Mouse (Mus musculus) CH12.LX (cell line): Measurements from ENCODE around the gene Grin1. TPM values are rescaled to one million over a fixed set of nuclear protein-coding genes. Genes with fewer than 3 reads are reported as not detected.

Experiments
- DNase-seq: peaks from one replicate; pipeline ENCODE4 v3.0.0-alpha.2; 2013; ENCODE audit errors: extremely low read depth
- H3K27ac ChIP-seq: 2 replicates; pipeline ENCODE4 v1.5.1; 2012; ENCODE audit warnings: low read depth, mild to moderate bottlenecking, control low read depth, moderate library complexity; ENCODE audit not compliant: insufficient read depth
- H3K27me3 ChIP-seq: replicated peaks from 2 replicates; pipeline ENCODE3; 2012; ENCODE audit warnings: inconsistent platforms
- H3K36me3 ChIP-seq, 2 experiments: replicated peaks in 1 of 2; 2 replicates each; pipeline versions ENCODE3 to v1.6.1; 2012; ENCODE audit warnings: inconsistent platforms in 1 of 2, low read length in 1 of 2, mild to moderate bottlenecking in 1 of 2, mixed read lengths in 1 of 2, moderate library complexity in 1 of 2; ENCODE audit not compliant: control insufficient read depth in 1 of 2, insufficient read depth in 1 of 2
- H3K4me1 ChIP-seq, 2 experiments: 2 replicates each; pipeline ENCODE4 v1.6.1; 2012; ENCODE audit warnings: inconsistent platforms in 1 of 2, moderate library complexity in 1 of 2; ENCODE audit not compliant: insufficient read depth in 2 of 2, control insufficient read depth in 1 of 2
- H3K4me2 ChIP-seq: 2 replicates; pipeline ENCODE4 v1.6.1; 2012; ENCODE audit warnings: low read depth, mild to moderate bottlenecking, control low read depth; ENCODE audit not compliant: poor library complexity, insufficient read depth, severe bottlenecking
- H3K4me3 ChIP-seq, 3 experiments: fragments of 150-350 bp in 1 of 3; sonication (generic) in 1 of 3; replicated peaks in 1 of 3; 2 replicates each; pipeline versions ENCODE3 to v1.5.1; 2011 to 2012; ENCODE audit warnings: low read depth in 2 of 3, low read length in 2 of 3, mild to moderate bottlenecking in 2 of 3, moderate library complexity in 2 of 3, control low read depth in 1 of 3, improper control_type of control experiment in 1 of 3, inconsistent platforms in 1 of 3, mixed read lengths in 1 of 3; ENCODE audit not compliant: poor library complexity in 1 of 3
- H3K79me2 ChIP-seq: replicated peaks from 2 replicates; pipeline ENCODE4 v1.6.1; 2012; ENCODE audit warnings: mild to moderate bottlenecking, moderate library complexity; ENCODE audit not compliant: control insufficient read depth, poor library complexity, insufficient read depth, severe bottlenecking; ENCODE audit errors: extremely low read depth
- H3K9ac ChIP-seq: 2 replicates; pipeline ENCODE4 v1.6.1; 2012; ENCODE audit warnings: low read depth, mild to moderate bottlenecking, control low read depth, moderate library complexity; ENCODE audit not compliant: insufficient read depth
- H3K9me3 ChIP-seq: replicated peaks from 2 replicates; pipeline ENCODE3; 2012; ENCODE audit warnings: low read length, inconsistent platforms, mixed read lengths
- CHD1 ChIP-seq: IDR thresholded peaks from 2 replicates; pipeline ENCODE4 v1.6.1; 2012; ENCODE audit warnings: low read depth, low read length, improper control_type of control experiment, inconsistent platforms
- CHD2 ChIP-seq: IDR thresholded peaks from 2 replicates; pipeline ENCODE4 v1.6.1; 2011; ENCODE audit warnings: low read length, improper control_type of control experiment
- CTCF ChIP-seq, 2 experiments: IDR thresholded peaks in 1 of 2; conservative IDR thresholded peaks in 1 of 2; 2 replicates each; pipeline ENCODE4 v1.5.1; 2011 to 2012; ENCODE audit warnings: low read depth in 2 of 2, low read length in 2 of 2, improper control_type of control experiment in 1 of 2, inconsistent platforms in 1 of 2, mild to moderate bottlenecking in 1 of 2, moderate library complexity in 1 of 2
- E2F4 ChIP-seq: IDR thresholded peaks from 2 replicates; pipeline ENCODE4 v1.6.1; 2011; ENCODE audit warnings: low read depth, low read length, improper control_type of control experiment; ENCODE audit not compliant: insufficient replicate concordance
- ELF1 ChIP-seq: IDR thresholded peaks from 2 replicates; pipeline ENCODE4 v1.6.1; 2014; ENCODE audit warnings: low read depth, mild to moderate bottlenecking, inconsistent platforms, low read length, improper control_type of control experiment
- GABPA ChIP-seq: IDR thresholded peaks from 2 replicates; pipeline ENCODE4 v1.6.1; 2012; ENCODE audit warnings: low read depth, low read length, improper control_type of control experiment, inconsistent platforms; ENCODE audit not compliant: insufficient replicate concordance
- HCFC1 ChIP-seq: IDR thresholded peaks from 2 replicates; pipeline ENCODE4 v1.6.1; 2012; ENCODE audit warnings: low read depth, mild to moderate bottlenecking, inconsistent platforms, low read length, improper control_type of control experiment
- IRF4 ChIP-seq: IDR thresholded peaks from 2 replicates; pipeline ENCODE4 v1.6.1; 2014; ENCODE audit warnings: low read depth, mild to moderate bottlenecking, inconsistent platforms, low read length, improper control_type of control experiment
- JUN ChIP-seq: IDR thresholded peaks from 2 replicates; pipeline ENCODE4 v1.6.1; 2011; ENCODE audit warnings: low read depth, mild to moderate bottlenecking, low read length, improper control_type of control experiment, moderate library complexity; ENCODE audit not compliant: insufficient read depth
- KAT2A ChIP-seq: IDR thresholded peaks from 2 replicates; pipeline ENCODE4 v1.6.1; 2012; ENCODE audit warnings: low read length, improper control_type of control experiment, inconsistent platforms; ENCODE audit not compliant: insufficient replicate concordance
- MAFK ChIP-seq: IDR thresholded peaks from 2 replicates; pipeline ENCODE4 v1.6.1; 2011; ENCODE audit warnings: low read length, improper control_type of control experiment; ENCODE audit not compliant: insufficient replicate concordance
- MAX ChIP-seq: IDR thresholded peaks from 2 replicates; pipeline ENCODE4 v1.6.1; 2011; ENCODE audit warnings: low read length, improper control_type of control experiment
- MEF2A ChIP-seq: IDR thresholded peaks from 2 replicates; pipeline ENCODE4 v1.6.1; 2014; ENCODE audit warnings: low read depth, mild to moderate bottlenecking, inconsistent platforms, low read length, improper control_type of control experiment, borderline replicate concordance
- MXI1 ChIP-seq: IDR thresholded peaks from 2 replicates; pipeline ENCODE4 v1.6.1; 2011; ENCODE audit warnings: mild to moderate bottlenecking, low read depth, low read length, improper control_type of control experiment
- MYC ChIP-seq: IDR thresholded peaks from 2 replicates; pipeline ENCODE4 v1.6.1; 2011; ENCODE audit warnings: low read depth, mild to moderate bottlenecking, improper control_type of control experiment, low read length
- NRF1 ChIP-seq: IDR thresholded peaks from 2 replicates; pipeline ENCODE4 v1.6.1; 2014; ENCODE audit warnings: low read depth, mild to moderate bottlenecking, inconsistent platforms, low read length, improper control_type of control experiment, moderate library complexity
- POLR2A ChIP-seq: IDR thresholded peaks from 2 replicates; pipeline ENCODE4 v1.6.1; 2011; ENCODE audit warnings: low read depth, mild to moderate bottlenecking, improper control_type of control experiment, low read length
- RCOR1 ChIP-seq: conservative IDR thresholded peaks from 2 replicates; pipeline ENCODE4 v1.6.1; 2012; ENCODE audit warnings: low read depth, mild to moderate bottlenecking, inconsistent platforms, low read length, improper control_type of control experiment
- SIN3A ChIP-seq: IDR thresholded peaks from 2 replicates; pipeline ENCODE4 v1.6.1; 2012; ENCODE audit warnings: low read length, improper control_type of control experiment, inconsistent platforms
- SMC3 ChIP-seq: IDR thresholded peaks from 2 replicates; pipeline ENCODE4 v1.6.1; 2011; ENCODE audit warnings: low read depth, low read length, improper control_type of control experiment
- UBTF ChIP-seq: IDR thresholded peaks from 2 replicates; pipeline ENCODE4 v1.6.1; 2012; ENCODE audit warnings: low read depth, mild to moderate bottlenecking, inconsistent platforms, low read length, improper control_type of control experiment, moderate library complexity
- ZNF384 ChIP-seq: IDR thresholded peaks from 2 replicates; pipeline ENCODE4 v1.6.1; 2012; ENCODE audit warnings: low read depth, low read length, improper control_type of control experiment, inconsistent platforms
- dilution Hi-C: fragments of 300-500 bp; cut with MboI; formaldehyde crosslinking; loops from 2 replicates; pipeline ENCODE4 v1.14.3; 2020; ENCODE audit warnings: low sequenced_read_pairs; ENCODE audit not compliant: extremely low pct_unique_long_range_greater_than_20kb, extremely low pct_ligation_motif_present
- in situ Hi-C: fragments of 300-500 bp; cut with MboI; formaldehyde crosslinking; loops from 3 replicates; pipeline ENCODE4 v1.14.3; 2019; ENCODE audit warnings: low sequenced_read_pairs, low pct_ligation_motif_present, low pct_unique_long_range_greater_than_20kb, mixed read lengths
- polyA plus RNA-seq: library from polyadenylated mRNA; unstranded; fragments of >175 nt; gene quantifications from 2 replicates; pipeline ENCODE4 v1.2.1, GENCODE M21; 2012; ENCODE audit warnings: low read depth; ENCODE audit not compliant: insufficient read length
- total RNA-seq, 2 experiments: library from RNA; depleted of rRNA; stranded (reverse); fragments of 300-350 nt in 1 of 2; fragments of >200 nt in 1 of 2; gene quantifications; 2 replicates each; pipeline ENCODE4 v1.2.3; 2012 to 2014

Grin1 gene
- total and polyA plus RNA-seq, 3 experiments: 0.06 to 0.36 (median 0.17) TPM

GRCm38 (mm10) chr2:25332286-25333160 lies 13.5 kb upstream of the Grin1 start, which contains the start of gene Man1b1 (continued):
- TF ChIP-seq ELF1 (peak; percentile 95), GABPA (peak; percentile 100), RCOR1 (peak; percentile 48; the same call in 1 of the 2 replicates), MXI1 (peak; percentile 88), IRF4 (peak; percentile 94), CHD2 (peak; percentile 69), UBTF (no peak), HCFC1 (peak; percentile 95), CHD1 (no peak), POLR2A (peak; percentile 88), MAFK (no peak), NRF1 (peak; percentile 96), JUN (peak; percentile 13; the same call in 1 of the 2 replicates), MEF2A (peak; percentile 91)

GRCm38 (mm10) chr2:25331470-25331869 lies 12.5 kb upstream of the Grin1 start:
- H3K4me2 ChIP-seq: peak overlapping the region; percentile 92
- in situ Hi-C loops: loop anchor here (10.0 kb wide), 1 partner anchor 57 kb away; the partner anchor contains the start of genes Anapc2 and Ssna1
- H3K4me3 ChIP-seq: peak overlapping the region; percentile 71 to 97 (median 73)
- H3K79me2 ChIP-seq: peaks cover 20% of the 10 kb centered on the region
- H3K9me3 ChIP-seq: no peaks in the 10 kb centered on the region
- TF ChIP-seq CHD2 (no peak), KAT2A (no peak), MYC (0 out of 2 replicates have a peak, but pooled peaks have one; percentile 42), POLR2A (no peak), CTCF (conservative IDR thresholded peaks at IDR 0.05 in 1 of 2, IDR thresholded peaks at IDR 0.05 in 1 of 2; ENCODE audit: low read depth in 2 of 2, low read length in 2 of 2) (peak in 1 of 2 experiments; percentile 47; a peak in 2 of 4 replicates), SMC3 (peak; percentile 34), E2F4 (no peak), RCOR1 (peak; percentile 50; the same call in 1 of the 2 replicates), SIN3A (0 out of 2 replicates have a peak, but pooled peaks have one; percentile 28), ZNF384 (peak; percentile 69), MAX (0 out of 2 replicates have a peak, but pooled peaks have one; percentile 38)
- H3K9ac ChIP-seq: peak overlapping the region; percentile 86
- H3K27ac ChIP-seq: no peak overlapping the region
- DNase-seq: peak; percentile 41
- H3K4me1 ChIP-seq: peaks cover 14 to 39% of the 10 kb centered on the region in 2 experiments
- H3K36me3 ChIP-seq: peaks cover 17 to 31% of the 10 kb centered on the region in 2 experiments
- dilution Hi-C loops: no loop called here
- peaks cover 4% of the 10 kb centered on the region for H3K27me3 ChIP-seq
